Mouse (Mus musculus) lung, adult 2 months (tissue): Measurements from ENCODE around the gene Rapgef6. TPM values are rescaled to one million over a fixed set of nuclear protein-coding genes. Genes with fewer than 3 reads are reported as not detected.

Experiments used
- DNase-seq: peaks from one replicate; pipeline ENCODE4 v3.0.0; 2022
- H3K4me1 ChIP-seq: fragments of 200-500 bp; 2 replicates; pipeline ENCODE4 v1.6.1; 2011; ENCODE audit warnings: low read length; ENCODE audit not compliant: control insufficient read depth, insufficient read depth
- H3K4me3 ChIP-seq: fragments of 200-500 bp; replicated peaks from 2 replicates; pipeline ENCODE3; 2011; ENCODE audit warnings: low read depth, mild to moderate bottlenecking, control low read depth, low read length; ENCODE audit errors: extremely low read depth
- CTCF ChIP-seq: fragments of 200-500 bp; IDR thresholded peaks from 2 replicates; pipeline ENCODE4 v1.5.1; 2011; ENCODE audit warnings: mild to moderate bottlenecking, low read length, control low read depth; ENCODE audit not compliant: insufficient read depth
- POLR2A ChIP-seq: fragments of 200-500 bp; IDR thresholded peaks from 2 replicates; pipeline ENCODE4 v1.6.1; 2011; ENCODE audit warnings: low read depth, mild to moderate bottlenecking, control low read depth, low read length, borderline replicate concordance; ENCODE audit errors: extremely low read depth
- WGBS: fragments of 180-500 bp; shearing (Covaris S2); methylation state at CpG from one replicate; pipeline ENCODE4 v1.1.7; 2018; 5-methylcytosine and 5-hydroxymethylcytosine counted together
- polyA plus RNA-seq: library from polyadenylated mRNA; depleted of rRNA; stranded (reverse); fragments of >200 nt; gene quantifications from 2 replicates; pipeline ENCODE4 v1.2.3, GENCODE M21; 2012; rRNA removed

Gene Rapgef6
- polyA plus RNA-seq, 1 experiment, result 31.3 TPM

DNA sequence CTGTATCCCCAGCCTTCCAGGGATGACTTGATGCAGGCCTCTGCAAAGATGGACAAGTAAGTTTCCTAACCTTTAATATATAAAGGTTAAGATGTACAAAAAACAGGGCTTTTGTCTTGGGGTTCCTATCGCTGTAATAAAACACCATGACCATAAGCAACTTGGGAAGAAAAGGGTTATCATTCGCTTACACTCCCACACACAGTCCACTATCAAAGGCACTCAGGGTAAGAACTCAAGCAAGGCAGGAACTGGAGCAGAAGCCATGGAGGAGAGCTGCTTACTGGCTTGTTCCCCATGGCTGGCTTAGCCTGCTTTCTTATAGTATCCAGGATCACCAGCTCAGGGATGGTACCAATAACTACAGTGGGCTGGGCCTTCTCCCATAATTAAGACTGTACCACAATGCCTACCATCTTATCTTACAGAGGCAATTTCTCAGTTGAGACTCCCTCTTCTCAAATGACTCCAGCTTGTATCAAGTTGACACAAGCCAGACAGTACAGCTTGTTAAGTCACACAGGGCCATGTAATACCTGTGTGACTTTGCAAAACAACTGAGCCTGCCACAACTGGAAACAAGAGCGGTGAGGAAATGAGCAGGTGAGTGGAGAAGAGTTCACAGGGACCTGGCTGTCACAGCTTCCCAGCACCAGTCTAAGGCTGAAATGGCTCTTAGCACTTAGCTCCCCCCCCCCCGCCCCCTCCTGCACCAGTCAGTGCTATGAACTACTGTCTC lies 216.5 kb downstream of the Rapgef6 start:
- no peak overlapping the region for H3K4me3 ChIP-seq
- TF ChIP-seq CTCF (no peak), POLR2A (no peak)
- H3K4me1 ChIP-seq, result peaks cover 6% of the 10 kb centered on the region
- WGBS, result 97% methylated on average over 4 of the region's 4 CpGs
- DNase-seq, result no peak

GRCm38 (mm10) chr11:54741330-54741729 lies 218.7 kb downstream of the Rapgef6 start:
- no peak overlapping the region for H3K4me3 ChIP-seq
- no peak for TF ChIP-seq POLR2A
- TF ChIP-seq CTCF, result no peak
- no peak for DNase-seq
- peaks cover 4% of the 10 kb centered on the region for H3K4me1 ChIP-seq
- 68% methylated on average over 2 of the region's 2 CpGs for WGBS

DNA sequence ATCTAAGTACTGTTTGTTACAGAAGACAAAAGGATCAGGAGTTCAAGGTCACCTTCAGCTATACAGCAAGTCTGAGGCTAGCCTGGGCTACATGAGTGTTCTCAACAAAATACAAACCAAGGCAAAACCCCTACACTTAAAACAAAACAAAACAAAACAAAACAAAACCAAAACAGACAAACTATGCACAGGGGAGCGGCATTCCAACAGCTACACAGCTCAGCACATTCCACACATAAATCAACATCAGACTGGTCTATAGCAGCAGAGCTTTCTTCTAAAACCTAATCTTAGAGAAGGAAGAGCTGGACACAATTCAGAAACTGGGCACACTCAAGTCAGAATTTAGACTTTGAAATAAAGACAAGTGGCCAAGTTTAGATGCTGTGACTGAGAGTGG lies 221.6 kb downstream of the Rapgef6 start:
- 60% methylated on average over 1 of the region's 1 CpGs for WGBS
- no peak for DNase-seq
- Histone ChIP-seq H3K4me1 (peaks cover 2% of the 10 kb centered on the region), H3K4me3 (no peak overlapping the region)
- no peak for TF ChIP-seq CTCF
- no peak for TF ChIP-seq POLR2A

Other genes starting within 250 kb of the Rapgef6 start
- 0.17 and 0.50 TPM in 2 replicates for gene Acsl6, start 219.0 kb upstream of the Rapgef6 start, polyA plus RNA-seq
- not detected in 2 replicates for gene Meikin, start 152.2 kb upstream of the Rapgef6 start, polyA plus RNA-seq
- gene Fnip1, start 84.6 kb upstream of the Rapgef6 start, polyA plus RNA-seq, result 2.2 and 3.9 TPM in 2 replicates